ENCODE assay signal across 10 mouse cellular contexts in genomic region chr8:48376774-48377173, GRCm38 (mm10).
DNase-seq lines count a peak whose midpoint lies in the region; ATAC-seq and TF ChIP-seq lines count a peak whose summit lies in the region.
"Had no signal": no experiment of that assay in that cellular context is flagged by ENCODE, and none has a peak within 500 bp of the region (broad histone marks: within the 10 kb centered on the region; RNA-seq: fewer than 3 reads in every experiment).

No protein-coding gene starts in this region.

- DNase-seq in brain, adult 2 months (ENCODE audit: low read depth, low spot score) = peak; percentile 78
- DNase-seq in left cerebral cortex, adult 2 months (ENCODE audit: extremely low spot score in 1 of 2, low spot score in 2 of 2) = peak; percentile 19 to 48
- DNase-seq in thymus, postnatal 10 days (ENCODE audit: low spot score in 2 of 2) = no peak
- DNase-seq in lung, postnatal 36 days = no peak

- no peak overlapping the region for H3K4me3 ChIP-seq in forebrain, embryonic 16.5 days (replicated peaks; ENCODE audit: low read length)
- no peak overlapping the region for H3K4me3 ChIP-seq in heart, embryonic 15.5 days
- no peak overlapping the region for H3K4me3 ChIP-seq in left cerebral cortex, adult 2 months
- H3K4me3 ChIP-seq in liver, embryonic 12.5 days = no peak overlapping the region
- H3K4me3 ChIP-seq: lung, embryonic 15.5 days; stomach, embryonic 15.5 days had no signal

- peaks cover 15% of the 10 kb centered on the region for H3K4me1 ChIP-seq in forebrain, embryonic 16.5 days (replicated peaks; ENCODE audit: control insufficient read depth, insufficient read depth, low read length)
- peaks cover 18% of the 10 kb centered on the region for H3K4me1 ChIP-seq in heart, embryonic 15.5 days (replicated peaks)
- H3K4me1 ChIP-seq in liver, embryonic 12.5 days = no peaks in the 10 kb centered on the region
- H3K4me1 ChIP-seq: lung, embryonic 15.5 days; stomach, embryonic 15.5 days had no signal

- no peak overlapping the region for H3K4me2 ChIP-seq in forebrain, embryonic 16.5 days (ENCODE audit: low read length)
- H3K4me2 ChIP-seq in heart, embryonic 15.5 days = no peak overlapping the region
- H3K4me2 ChIP-seq in liver, embryonic 12.5 days = no peak overlapping the region
- H3K4me2 ChIP-seq: lung, embryonic 15.5 days; stomach, embryonic 15.5 days had no signal

- no peaks in the 10 kb centered on the region for H3K27me3 ChIP-seq in forebrain, embryonic 16.5 days (replicated peaks; ENCODE audit: control insufficient read depth, insufficient read depth, low read length)
- no peaks in the 10 kb centered on the region for H3K27me3 ChIP-seq in heart, embryonic 15.5 days
- no peaks in the 10 kb centered on the region for H3K27me3 ChIP-seq in liver, embryonic 12.5 days (replicated peaks)
- H3K27me3 ChIP-seq: lung, embryonic 15.5 days; stomach, embryonic 15.5 days had no signal

- no peak for TF ChIP-seq CTCF in left cerebral cortex, adult 2 months (IDR thresholded peaks at IDR 0.05)

- intact Hi-C loops in left cerebral cortex, adult 2 months (cut with DNase I) = loop anchor here (5.0 kb wide), 1 partner anchor 131 kb away; no protein-coding TSS in a partner anchor

- peak overlapping the region; percentile 68 for H3K27ac ChIP-seq in forebrain, embryonic 16.5 days (ENCODE audit: low read length)
- peak overlapping the region; percentile 66 for H3K27ac ChIP-seq in heart, embryonic 15.5 days
- peak overlapping the region; percentile 70 for H3K27ac ChIP-seq in left cerebral cortex, adult 2 months
- H3K27ac ChIP-seq in liver, embryonic 12.5 days = no peak overlapping the region
- H3K27ac ChIP-seq: lung, embryonic 15.5 days; stomach, embryonic 15.5 days had no signal

- no peak overlapping the region for H3K9ac ChIP-seq in forebrain, embryonic 16.5 days (replicated peaks; ENCODE audit: low read depth, low read length)
- H3K9ac ChIP-seq in heart, embryonic 15.5 days = no peak overlapping the region
- no peak overlapping the region for H3K9ac ChIP-seq in liver, embryonic 12.5 days
- H3K9ac ChIP-seq: lung, embryonic 15.5 days; stomach, embryonic 15.5 days had no signal

- no peaks in the 10 kb centered on the region for H3K36me3 ChIP-seq in forebrain, embryonic 16.5 days (ENCODE audit: control insufficient read depth, insufficient read depth)
- no peaks in the 10 kb centered on the region for H3K36me3 ChIP-seq in heart, embryonic 15.5 days
- no peaks in the 10 kb centered on the region for H3K36me3 ChIP-seq in liver, embryonic 12.5 days
- H3K36me3 ChIP-seq: lung, embryonic 15.5 days; stomach, embryonic 15.5 days had no signal

- no peaks in the 10 kb centered on the region for H3K9me3 ChIP-seq in forebrain, embryonic 16.5 days (ENCODE audit: control insufficient read depth, low read length)
- H3K9me3 ChIP-seq in heart, embryonic 15.5 days (replicated peaks) = no peaks in the 10 kb centered on the region
- H3K9me3 ChIP-seq in liver, embryonic 12.5 days (replicated peaks) = no peaks in the 10 kb centered on the region
- H3K9me3 ChIP-seq: lung, embryonic 15.5 days; stomach, embryonic 15.5 days had no signal

- 31% methylated on average over 6 of the region's 6 CpGs for WGBS in forebrain, embryonic 16.5 days
- WGBS in heart, embryonic 15.5 days = 33% methylated on average over 6 of the region's 6 CpGs
- 67% methylated on average over 6 of the region's 6 CpGs for WGBS in liver, embryonic 12.5 days (ENCODE audit: insufficient replicate concordance)

- peak; percentile 94 for ATAC-seq in forebrain, embryonic 16.5 days
- ATAC-seq in heart, embryonic 15.5 days (replicated peaks; ENCODE audit: insufficient number of reproducible peaks, insufficient read depth, low FRiP score, low read depth) = peak; percentile 84
- no peak for ATAC-seq in liver, embryonic 12.5 days
- no peak for ATAC-seq in megakaryocyte-erythroid progenitor cell, adult 5-6 weeks (replicated peaks; ENCODE audit: low FRiP score, low TSS enrichment, poor library complexity, severe bottlenecking)

Comparison
In these comparisons a context has a peak if more than half of its experiments do, and no peak if none do; other contexts are left out.
1. DNase-seq: peak in brain, adult 2 months (single experiment) and left cerebral cortex, adult 2 months (2 of 2); none in thymus, postnatal 10 days (0 of 2) and lung, postnatal 36 days (single experiment).
2. ATAC-seq: peak in forebrain, embryonic 16.5 days (single experiment) and heart, embryonic 15.5 days (single experiment); none in liver, embryonic 12.5 days (single experiment) and megakaryocyte-erythroid progenitor cell, adult 5-6 weeks (single experiment).